Mouse (Mus musculus) limb, embryonic 12.5 days (tissue): ENCODE measurements around the gene Chsy1. TPM values are rescaled to one million over a fixed set of nuclear protein-coding genes. Genes with fewer than 3 reads are reported as not detected.
A peak's percentile ranks its signal among the peaks of the same experiment; 100 is the strongest.

ENCODE experiments used
- ATAC-seq: fragments of 200-750 bp; cut with Nextera tagmentation; 2 replicates; pipeline ENCODE4 v1.8.0; 2017; ENCODE audit warnings: low read depth, moderate TSS enrichment; ENCODE audit not compliant: insufficient number of reproducible peaks, insufficient read depth, low FRiP score, low TSS enrichment
- H3K27ac ChIP-seq: fragments of 300-500 bp; sonication (generic); 2 replicates; pipeline ENCODE4 v1.5.1; 2016; ENCODE audit warnings: mild to moderate bottlenecking, moderate library complexity
- H3K27me3 ChIP-seq: fragments of 300-500 bp; sonication (generic); 2 replicates; pipeline ENCODE4 v1.6.1; 2016; ENCODE audit warnings: mild to moderate bottlenecking, moderate library complexity
- H3K36me3 ChIP-seq: fragments of 300-500 bp; sonication (generic); 2 replicates; pipeline ENCODE4 v1.6.1; 2016; ENCODE audit warnings: mild to moderate bottlenecking, moderate library complexity
- H3K4me1 ChIP-seq: fragments of 300-500 bp; sonication (generic); replicated peaks from 2 replicates; pipeline ENCODE4 v1.6.1; 2016
- H3K4me2 ChIP-seq: fragments of 300-500 bp; sonication (generic); 2 replicates; pipeline ENCODE4 v1.6.1; 2016; ENCODE audit warnings: mild to moderate bottlenecking, moderate library complexity
- H3K4me3 ChIP-seq: fragments of 300-500 bp; sonication (generic); replicated peaks from 2 replicates; pipeline ENCODE4 v1.5.1; 2016; ENCODE audit warnings: mild to moderate bottlenecking
- H3K9ac ChIP-seq: fragments of 300-500 bp; sonication (generic); replicated peaks from 2 replicates; pipeline ENCODE4 v1.6.1; 2016; ENCODE audit warnings: mild to moderate bottlenecking, moderate library complexity
- H3K9me3 ChIP-seq: fragments of 300-500 bp; sonication (generic); 2 replicates; pipeline ENCODE4 v1.6.1; 2016; ENCODE audit warnings: mild to moderate bottlenecking, moderate library complexity
- WGBS: fragments of 180-500 bp; shearing (Covaris S2); methylation state at CpG from one replicate; pipeline ENCODE4 v1.1.7; 2016; 5-methylcytosine and 5-hydroxymethylcytosine counted together
- polyA plus RNA-seq: library from polyadenylated mRNA; unstranded; fragments of >200 nt; fragmentation: Nextera tagmentation; extraction: Ambion mirVana; gene quantifications from 2 replicates; pipeline ENCODE4 v1.2.1, GENCODE M21; 2016

Chsy1 gene
- polyA plus RNA-seq, 1 experiment from 2014 or later = 23.0 TPM

DNA sequence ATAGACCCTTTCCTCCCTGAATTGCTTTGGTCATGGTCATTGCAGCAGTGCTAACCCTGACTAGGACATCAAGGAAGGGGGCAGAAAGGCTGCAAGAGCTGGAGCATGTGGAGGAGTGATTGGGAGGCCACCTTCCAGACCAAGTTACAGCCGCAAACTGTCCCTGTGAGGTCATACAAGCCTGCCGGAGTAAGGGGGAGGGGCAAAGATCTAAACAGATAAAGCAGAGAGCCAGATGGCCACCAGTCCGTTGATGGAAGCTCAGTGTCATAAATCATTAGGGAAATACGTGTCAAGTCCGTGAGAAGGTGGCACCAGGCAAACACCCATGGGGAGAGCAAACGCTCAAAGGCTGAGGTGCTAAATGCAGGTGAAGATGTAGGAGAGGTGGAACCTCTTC is 105.2 kb downstream of the Chsy1 start:
- no peaks in the 10 kb centered on the region for H3K9me3 ChIP-seq
- no peaks in the 10 kb centered on the region for H3K27me3 ChIP-seq
- 39% methylated on average over 6 of the region's 6 CpGs for WGBS
- H3K36me3 ChIP-seq = no peaks in the 10 kb centered on the region
- no peak overlapping the region for H3K9ac ChIP-seq
- no peak overlapping the region for H3K4me3 ChIP-seq
- no peak overlapping the region for H3K4me2 ChIP-seq
- peaks cover 27% of the 10 kb centered on the region for H3K4me1 ChIP-seq
- ATAC-seq = no peak
- H3K27ac ChIP-seq = no peak overlapping the region

DNA sequence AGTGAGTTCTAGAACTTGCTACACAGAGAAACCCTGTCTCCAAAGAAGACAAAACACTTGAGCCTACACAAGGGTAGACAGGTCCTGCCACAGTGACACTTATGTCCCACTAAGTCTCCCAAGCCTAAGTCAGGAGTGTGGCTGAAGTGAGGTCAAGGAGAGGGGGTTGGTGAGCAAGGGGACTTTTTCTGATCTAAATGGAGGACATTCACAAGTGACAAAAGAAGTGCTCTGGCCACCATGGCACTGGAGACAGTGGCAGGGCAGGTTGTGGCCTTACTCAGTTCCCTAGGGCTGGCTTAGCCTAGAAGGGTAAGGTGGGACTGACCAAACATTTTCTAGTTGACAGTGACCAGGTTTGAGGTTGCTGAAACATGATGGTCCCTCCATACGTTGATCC is 106.6 kb downstream of the Chsy1 start:
- ATAC-seq = no peak
- peaks cover 33% of the 10 kb centered on the region for H3K4me1 ChIP-seq
- no peak overlapping the region for H3K9ac ChIP-seq
- H3K4me3 ChIP-seq = no peak overlapping the region
- no peaks in the 10 kb centered on the region for H3K9me3 ChIP-seq
- H3K27me3 ChIP-seq = no peaks in the 10 kb centered on the region
- no peak overlapping the region for H3K4me2 ChIP-seq
- H3K36me3 ChIP-seq = no peaks in the 10 kb centered on the region
- WGBS = 83% methylated on average over 1 of the region's 1 CpGs
- no peak overlapping the region for H3K27ac ChIP-seq

DNA sequence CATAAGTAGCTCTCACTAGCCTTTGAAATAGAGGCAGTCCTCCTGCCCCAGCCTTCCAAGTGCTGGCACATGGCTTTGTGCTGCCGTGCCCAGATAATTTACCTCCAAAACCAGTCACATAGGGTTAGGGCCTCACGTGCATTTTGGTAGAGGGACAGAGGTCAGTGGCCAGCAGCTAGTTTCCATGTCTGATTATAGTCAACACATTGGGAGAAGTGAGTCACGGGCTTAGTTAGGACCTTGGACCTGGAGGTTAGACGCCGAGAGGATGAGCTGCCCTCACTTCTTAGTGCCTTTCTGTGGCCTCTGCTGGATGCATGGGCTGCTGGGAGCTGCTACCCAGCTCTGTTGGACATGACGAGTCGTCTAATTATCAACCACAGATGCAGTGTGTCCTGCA is 107.7 kb downstream of the Chsy1 start:
- H3K27me3 ChIP-seq = no peaks in the 10 kb centered on the region
- no peak overlapping the region for H3K4me2 ChIP-seq
- H3K27ac ChIP-seq = no peak overlapping the region
- no peak overlapping the region for H3K4me3 ChIP-seq
- 84% methylated on average over 7 of the region's 7 CpGs for WGBS
- no peak for ATAC-seq
- peaks cover 33% of the 10 kb centered on the region for H3K4me1 ChIP-seq
- no peaks in the 10 kb centered on the region for H3K9me3 ChIP-seq
- H3K9ac ChIP-seq = no peak overlapping the region
- no peaks in the 10 kb centered on the region for H3K36me3 ChIP-seq

DNA sequence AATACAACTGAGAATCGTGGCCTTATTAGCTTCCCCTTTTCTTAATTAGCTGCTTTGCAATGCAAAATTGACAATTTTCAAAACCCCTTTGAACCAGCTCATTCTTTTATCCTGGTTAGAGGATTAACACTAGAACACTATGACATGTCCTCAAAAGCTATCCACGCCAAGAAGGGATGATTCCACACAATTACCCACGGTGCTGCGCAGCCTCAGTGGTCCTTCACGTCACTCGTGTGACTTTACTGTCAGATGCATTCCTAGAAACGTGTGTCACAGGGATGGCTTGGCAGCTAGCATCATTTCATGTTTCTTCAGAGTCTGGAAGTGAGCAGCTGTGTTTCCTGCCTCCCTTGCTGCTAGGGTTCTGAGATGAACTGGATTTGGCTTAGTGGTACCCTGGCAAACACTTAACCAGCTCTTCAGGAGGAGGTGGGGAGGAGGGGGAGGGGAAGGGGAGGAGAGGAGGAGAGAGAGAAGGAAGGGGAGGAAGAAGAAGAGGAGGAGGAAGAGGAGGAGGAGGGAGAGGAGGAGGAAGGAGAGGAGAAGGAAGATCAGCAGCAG is 108.3 kb downstream of the Chsy1 start:
- no peaks in the 10 kb centered on the region for H3K9me3 ChIP-seq
- H3K27me3 ChIP-seq = no peaks in the 10 kb centered on the region
- H3K4me1 ChIP-seq = peaks cover 38% of the 10 kb centered on the region
- no peaks in the 10 kb centered on the region for H3K36me3 ChIP-seq
- ATAC-seq = no peak
- peak overlapping the region; percentile 94 for H3K27ac ChIP-seq
- 0 out of 2 replicates have a peak overlapping the region, but pooled peaks have one; percentile 13 for H3K4me2 ChIP-seq
- 85% methylated on average over 7 of the region's 7 CpGs for WGBS
- no peak overlapping the region for H3K4me3 ChIP-seq
- no peak overlapping the region for H3K9ac ChIP-seq

DNA sequence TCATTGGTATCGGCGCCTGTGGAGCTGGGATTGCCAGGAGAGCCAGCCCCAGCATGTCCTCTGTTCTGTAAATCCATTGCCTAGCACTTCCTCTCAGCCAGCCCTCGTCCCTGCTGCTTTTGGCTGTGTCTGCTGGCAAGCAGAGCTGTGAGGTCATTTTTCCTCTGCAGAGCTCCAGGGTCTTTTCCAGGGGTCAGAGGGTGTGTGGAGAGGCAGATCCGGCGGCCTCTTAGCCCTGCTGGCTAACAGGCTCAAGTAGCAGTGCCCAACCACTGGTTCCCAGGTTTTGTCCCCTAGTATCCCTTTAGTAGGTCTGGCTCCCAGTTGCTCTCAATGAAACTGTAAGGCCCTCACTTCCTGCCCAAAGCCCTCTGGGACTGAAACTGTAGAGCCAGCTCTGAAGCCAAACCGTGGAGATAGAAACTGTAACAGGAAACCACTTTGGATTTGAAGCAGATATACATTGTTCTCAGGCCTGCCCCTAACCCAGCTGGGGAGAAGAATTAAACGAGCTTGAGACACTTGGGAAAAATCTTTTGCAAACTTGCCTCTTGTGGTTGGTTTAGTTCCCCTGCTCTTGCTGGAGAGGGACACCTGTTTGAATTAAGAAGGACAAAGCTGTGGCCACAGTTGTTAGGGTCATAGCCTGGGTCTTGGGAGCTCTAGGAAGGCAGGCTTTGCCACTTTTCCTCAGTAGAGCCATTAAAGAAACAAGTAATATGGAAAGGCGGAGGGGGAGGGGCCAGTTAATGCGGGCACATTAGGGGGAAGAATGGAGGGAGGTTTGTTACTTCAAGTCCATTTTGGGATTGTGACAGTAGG is 109.1 kb downstream of the Chsy1 start:
- Histone ChIP-seq H3K9ac (no peak overlapping the region), H3K36me3 (no peaks in the 10 kb centered on the region), H3K9me3 (no peaks in the 10 kb centered on the region), H3K27ac (peak overlapping the region; percentile 94), H3K4me1 (peaks cover 44% of the 10 kb centered on the region), H3K27me3 (no peaks in the 10 kb centered on the region), H3K4me2 (0 out of 2 replicates have a peak overlapping the region, but pooled peaks have one; percentile 13), H3K4me3 (no peak overlapping the region)
- 23% methylated on average over 9 of the region's 9 CpGs for WGBS
- peak; percentile 60; the same call in 1 of the 2 replicates for ATAC-seq

DNA sequence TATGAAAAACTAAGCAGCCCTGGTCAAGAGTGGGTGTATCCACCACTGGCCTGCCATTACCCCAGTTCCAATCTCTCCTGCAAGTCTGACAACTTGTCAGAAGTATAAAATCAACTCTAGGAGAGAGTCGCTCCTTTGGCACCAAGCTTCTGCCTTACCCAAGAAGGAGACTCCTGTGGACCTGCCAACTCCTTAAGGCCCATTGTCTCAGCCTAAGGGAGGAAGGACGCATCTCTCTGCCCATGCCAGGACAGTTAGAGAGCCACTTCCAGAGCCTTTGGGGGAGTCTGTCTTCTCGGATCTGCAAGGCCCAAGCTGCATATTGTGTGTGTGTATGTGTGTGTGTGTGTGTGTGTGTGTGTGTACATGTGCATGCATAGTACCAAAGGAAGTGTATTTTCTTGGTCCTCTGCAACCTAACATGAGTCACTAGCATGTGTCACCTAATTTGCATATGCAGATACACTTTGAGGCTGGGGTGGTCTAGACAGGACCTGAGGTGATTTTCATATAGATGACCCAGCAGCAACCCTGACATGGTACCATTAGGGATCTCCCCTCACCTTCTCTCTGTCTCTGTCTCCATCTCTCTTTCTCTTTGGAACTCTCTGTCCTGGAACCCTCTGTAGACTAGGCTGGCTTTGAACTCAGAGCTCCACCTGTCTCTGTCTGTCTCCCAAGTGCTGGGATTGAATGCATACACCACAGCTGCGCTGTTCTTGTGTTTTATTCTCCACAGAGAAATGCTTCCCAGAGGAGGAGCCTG is 109.9 kb downstream of the Chsy1 start:
- no peak overlapping the region for H3K9ac ChIP-seq
- peaks cover 44% of the 10 kb centered on the region for H3K4me1 ChIP-seq
- H3K27ac ChIP-seq = peak overlapping the region; percentile 94
- H3K4me2 ChIP-seq = no peak overlapping the region
- H3K27me3 ChIP-seq = no peaks in the 10 kb centered on the region
- no peaks in the 10 kb centered on the region for H3K36me3 ChIP-seq
- no peaks in the 10 kb centered on the region for H3K9me3 ChIP-seq
- WGBS = 83% methylated on average over 4 of the region's 4 CpGs
- no peak for ATAC-seq
- no peak overlapping the region for H3K4me3 ChIP-seq

DNA sequence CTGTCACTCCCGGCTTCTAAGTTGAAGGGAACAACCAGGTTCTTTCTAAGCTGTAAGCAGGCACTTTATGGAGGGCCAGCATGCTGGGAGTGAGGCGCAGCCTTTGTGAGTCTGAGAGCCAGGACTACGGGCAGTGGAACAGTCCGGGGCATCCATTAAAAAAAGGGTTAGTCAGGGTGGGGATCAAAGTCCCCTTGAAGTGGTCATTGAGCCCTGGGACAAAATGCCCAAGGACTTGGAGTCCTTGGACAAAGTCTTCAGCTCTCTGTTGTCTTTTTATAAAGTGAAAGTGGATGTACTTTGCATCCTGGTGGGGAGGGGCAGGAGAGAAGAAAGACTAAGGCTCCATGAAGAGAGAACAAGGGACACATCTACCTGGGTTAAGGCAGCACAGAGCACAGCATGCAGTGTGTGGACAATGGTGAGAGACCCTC is 110.5 kb downstream of the Chsy1 start:
- no peak overlapping the region for H3K4me3 ChIP-seq
- peaks cover 44% of the 10 kb centered on the region for H3K4me1 ChIP-seq
- H3K9me3 ChIP-seq = no peaks in the 10 kb centered on the region
- no peaks in the 10 kb centered on the region for H3K36me3 ChIP-seq
- WGBS = 65% methylated on average over 4 of the region's 4 CpGs
- no peak overlapping the region for H3K4me2 ChIP-seq
- H3K9ac ChIP-seq = no peak overlapping the region
- H3K27ac ChIP-seq = peak overlapping the region; percentile 94; the same call in 1 of the 2 replicates
- no peaks in the 10 kb centered on the region for H3K27me3 ChIP-seq
- ATAC-seq = no peak

DNA sequence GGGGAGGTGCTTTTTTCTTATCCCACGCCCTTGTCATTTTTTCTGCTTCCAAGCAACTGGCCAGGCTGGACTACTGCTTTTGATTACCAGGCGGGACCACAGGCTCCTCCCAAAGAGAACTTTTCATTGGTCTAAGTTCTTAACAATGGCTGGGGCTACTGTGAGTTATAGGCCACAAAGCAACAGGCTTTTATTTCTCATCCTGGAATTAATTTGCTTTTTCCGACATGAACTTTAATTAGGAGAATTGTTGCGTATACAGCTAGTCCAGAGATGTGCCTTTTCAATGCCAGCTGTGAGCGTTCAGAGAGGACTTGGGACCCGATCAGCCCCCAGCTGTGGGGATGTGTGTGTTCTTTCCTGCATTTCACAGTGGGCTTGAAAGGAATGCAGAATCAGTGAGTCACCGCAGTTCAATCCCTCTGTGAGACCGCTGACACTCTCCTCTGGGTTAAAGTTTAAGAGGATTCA is 113.3 kb downstream of the Chsy1 start:
- Histone ChIP-seq H3K4me3 (no peak overlapping the region), H3K9ac (no peak overlapping the region), H3K4me1 (peaks cover 37% of the 10 kb centered on the region), H3K4me2 (peak overlapping the region; percentile 32; the same call in 1 of the 2 replicates), H3K36me3 (no peaks in the 10 kb centered on the region), H3K27me3 (no peaks in the 10 kb centered on the region), H3K27ac (peak overlapping the region; percentile 79), H3K9me3 (no peaks in the 10 kb centered on the region)
- WGBS = 8% methylated on average over 8 of the region's 8 CpGs
- 0 out of 2 replicates have a peak, but pooled peaks have one; percentile 48 for ATAC-seq

Other genes starting within 250 kb of the Chsy1 start
- gene Pcsk6, start 247.8 kb upstream of the Chsy1 start, polyA plus RNA-seq = 6.1 and 7.3 TPM in 2 replicates
- not detected in 2 replicates for gene Gm45213, start 65.9 kb upstream of the Chsy1 start, polyA plus RNA-seq
- 247 and 252 TPM in 2 replicates for gene Snrpa1, start 50.5 kb upstream of the Chsy1 start, polyA plus RNA-seq
- 87.0 and 88.9 TPM in 2 replicates for gene Selenos, start 29.9 kb upstream of the Chsy1 start, polyA plus RNA-seq